Mouse (Mus musculus): ENCODE measurements around the gene Pdia4. TPM values are rescaled to one million over a fixed set of nuclear protein-coding genes. Genes with fewer than 3 reads are reported as not detected.

The Pdia4 gene
- polyA plus RNA-seq, 1 experiment = not detected

DNA sequence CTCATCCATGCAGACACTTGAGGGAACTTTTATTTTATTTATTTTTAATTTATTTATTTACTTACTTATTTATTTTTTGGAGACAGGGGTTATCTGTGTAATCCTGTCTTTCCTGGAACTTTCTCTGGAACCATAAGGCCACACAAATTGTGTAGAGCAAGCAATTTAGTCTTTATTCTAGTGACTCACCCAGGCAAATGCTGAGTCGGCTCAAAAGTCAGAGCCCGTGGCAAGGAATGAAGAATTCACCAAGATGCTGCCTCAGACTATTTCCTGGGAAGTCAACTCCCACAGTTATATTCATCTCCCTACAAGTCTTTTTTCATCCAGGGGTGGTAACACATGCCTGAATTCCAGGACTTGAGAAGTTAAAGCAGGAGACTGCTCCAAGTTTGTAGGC lies 7.7 kb downstream of the Pdia4 start:
- Histone ChIP-seq H3K4me3 (ENCODE audit: insufficient read depth, low read depth, low read length) (no peak overlapping the region), H3K27ac (ENCODE audit: insufficient read depth, low read depth, low read length) (no peak overlapping the region), H3K4me1 (ENCODE audit: control insufficient read depth, insufficient read depth, low read length) (no peaks in the 10 kb centered on the region)
- 49% methylated on average over 2 of the region's 2 CpGs for WGBS
- TF ChIP-seq POLR2A (IDR thresholded peaks at IDR 0.05; ENCODE audit: insufficient read depth, low read depth, low read length) (no peak), CTCF (IDR thresholded peaks at IDR 0.05; ENCODE audit: insufficient read depth, low read depth, low read length) (no peak)

DNA sequence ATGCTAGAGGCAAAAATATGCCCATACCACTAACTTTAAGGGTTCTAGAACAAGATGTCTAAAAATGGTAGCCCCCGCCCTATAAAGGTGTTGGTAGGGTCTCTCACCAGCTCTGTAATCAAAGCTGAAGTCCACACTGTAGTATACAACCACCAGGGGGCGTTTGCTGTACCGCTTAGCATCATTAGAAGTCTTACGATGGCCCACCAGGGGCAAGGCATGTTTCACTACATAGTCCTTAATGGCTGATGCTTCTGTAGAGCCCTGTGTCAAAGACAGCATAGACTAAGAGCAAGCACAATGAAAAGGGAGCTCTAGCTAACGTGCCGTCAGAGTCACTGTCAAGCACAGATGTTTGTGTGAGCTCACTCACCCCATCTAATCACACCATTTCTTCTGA lies 14.2 kb downstream of the Pdia4 start:
- Histone ChIP-seq H3K4me3 (ENCODE audit: insufficient read depth, low read depth, low read length) (no peak overlapping the region), H3K4me1 (ENCODE audit: control insufficient read depth, insufficient read depth, low read length) (no peaks in the 10 kb centered on the region), H3K27ac (ENCODE audit: insufficient read depth, low read depth, low read length) (no peak overlapping the region)
- TF ChIP-seq CTCF (IDR thresholded peaks at IDR 0.05; ENCODE audit: insufficient read depth, low read depth, low read length) (no peak), POLR2A (IDR thresholded peaks at IDR 0.05; ENCODE audit: insufficient read depth, low read depth, low read length) (no peak)
- WGBS = 27% methylated on average over 6 of the region's 6 CpGs

DNA sequence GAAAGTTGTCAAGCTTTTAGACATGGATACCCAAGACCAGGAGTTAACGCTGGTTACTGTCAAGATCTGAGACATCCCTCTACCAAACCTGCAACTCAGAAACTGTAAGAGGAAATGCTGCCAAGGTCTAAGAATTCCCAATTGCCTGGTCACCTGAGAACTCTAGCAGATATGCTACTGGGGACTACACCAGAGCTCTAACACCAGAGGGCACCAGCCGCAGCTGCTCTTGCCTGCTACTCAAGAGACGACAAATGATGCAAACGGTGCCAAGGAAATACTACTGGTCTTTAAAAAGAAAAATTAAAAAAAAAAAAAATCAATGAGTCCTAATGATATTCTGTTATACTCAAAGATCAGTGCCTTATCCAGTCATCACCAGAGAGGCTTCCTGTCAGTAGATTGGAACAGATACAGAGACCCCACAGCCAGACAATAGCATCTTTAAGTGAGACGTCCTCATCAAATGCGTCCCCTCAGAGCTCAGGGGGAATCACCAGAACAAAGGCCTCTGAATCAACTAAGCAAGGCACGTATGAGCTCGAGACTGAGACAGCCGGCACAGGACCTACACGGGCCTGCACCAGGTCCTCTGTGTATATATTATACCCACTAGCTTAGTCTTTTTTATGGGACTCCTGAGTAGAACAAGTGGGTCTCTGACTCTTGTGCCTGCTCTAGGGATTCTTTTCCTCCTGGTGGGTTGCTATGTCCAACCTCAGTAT lies 19.0 kb downstream of the Pdia4 start:
- Histone ChIP-seq H3K4me1 (ENCODE audit: control insufficient read depth, insufficient read depth, low read length) (no peaks in the 10 kb centered on the region), H3K27ac (ENCODE audit: insufficient read depth, low read depth, low read length) (no peak overlapping the region), H3K4me3 (ENCODE audit: insufficient read depth, low read depth, low read length) (no peak overlapping the region)
- TF ChIP-seq CTCF (IDR thresholded peaks at IDR 0.05; ENCODE audit: insufficient read depth, low read depth, low read length) = no peak
- no peak for TF ChIP-seq POLR2A (IDR thresholded peaks at IDR 0.05; ENCODE audit: insufficient read depth, low read depth, low read length)
- WGBS = 36% methylated on average over 10 of the region's 10 CpGs

DNA sequence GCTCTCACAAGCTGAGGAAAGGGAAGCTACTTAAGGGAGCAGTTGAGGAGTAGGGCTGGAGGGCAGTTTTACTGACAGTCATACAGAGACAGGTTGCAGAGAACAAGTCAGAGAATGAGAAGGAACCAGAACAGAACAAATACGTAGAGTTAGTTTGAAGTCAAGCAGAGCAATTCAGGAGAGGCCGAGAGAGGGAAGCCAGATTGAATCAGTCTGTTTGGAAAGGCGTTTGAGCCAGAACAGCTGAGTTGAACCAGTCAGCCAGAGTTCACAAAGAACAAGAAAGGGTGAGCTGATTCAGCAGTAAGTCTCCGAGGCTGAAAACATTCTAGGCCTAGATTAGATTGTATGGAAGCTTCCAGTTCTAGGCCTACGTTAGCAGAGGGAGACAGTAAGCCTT lies 19.9 kb downstream of the Pdia4 start:
- Histone ChIP-seq H3K4me1 (ENCODE audit: control insufficient read depth, insufficient read depth, low read length) (no peaks in the 10 kb centered on the region), H3K4me3 (ENCODE audit: insufficient read depth, low read depth, low read length) (no peak overlapping the region), H3K27ac (ENCODE audit: insufficient read depth, low read depth, low read length) (no peak overlapping the region)
- 70% methylated on average over 5 of the region's 5 CpGs for WGBS
- TF ChIP-seq CTCF (IDR thresholded peaks at IDR 0.05; ENCODE audit: insufficient read depth, low read depth, low read length) = no peak
- no peak for TF ChIP-seq POLR2A (IDR thresholded peaks at IDR 0.05; ENCODE audit: insufficient read depth, low read depth, low read length)

DNA sequence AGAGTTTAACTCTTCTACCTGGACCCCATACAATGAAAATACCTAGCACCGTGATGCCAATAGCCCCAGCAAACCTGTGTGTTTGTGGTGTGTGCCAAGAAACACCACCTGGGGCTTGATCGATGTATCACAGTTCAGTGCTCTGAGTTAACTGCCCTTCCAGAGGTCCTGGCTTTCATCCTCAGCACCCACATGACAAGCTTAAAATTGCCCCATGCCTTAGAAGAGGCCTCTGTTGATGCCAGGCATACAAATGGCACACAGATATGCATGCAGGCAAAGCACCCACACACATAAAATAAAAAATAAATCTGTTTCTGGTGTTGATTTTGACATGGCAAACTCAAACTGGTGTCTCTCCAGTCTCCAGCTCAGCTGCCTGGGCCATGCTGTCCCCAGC lies 20.7 kb downstream of the Pdia4 start:
- H3K4me1 ChIP-seq (ENCODE audit: control insufficient read depth, insufficient read depth, low read length) = no peaks in the 10 kb centered on the region
- H3K4me3 ChIP-seq (ENCODE audit: insufficient read depth, low read depth, low read length) = no peak overlapping the region
- TF ChIP-seq POLR2A (IDR thresholded peaks at IDR 0.05; ENCODE audit: insufficient read depth, low read depth, low read length) (no peak), CTCF (IDR thresholded peaks at IDR 0.05; ENCODE audit: insufficient read depth, low read depth, low read length) (no peak)
- no peak overlapping the region for H3K27ac ChIP-seq (ENCODE audit: insufficient read depth, low read depth, low read length)
- WGBS = 92% methylated on average over 2 of the region's 2 CpGs

DNA sequence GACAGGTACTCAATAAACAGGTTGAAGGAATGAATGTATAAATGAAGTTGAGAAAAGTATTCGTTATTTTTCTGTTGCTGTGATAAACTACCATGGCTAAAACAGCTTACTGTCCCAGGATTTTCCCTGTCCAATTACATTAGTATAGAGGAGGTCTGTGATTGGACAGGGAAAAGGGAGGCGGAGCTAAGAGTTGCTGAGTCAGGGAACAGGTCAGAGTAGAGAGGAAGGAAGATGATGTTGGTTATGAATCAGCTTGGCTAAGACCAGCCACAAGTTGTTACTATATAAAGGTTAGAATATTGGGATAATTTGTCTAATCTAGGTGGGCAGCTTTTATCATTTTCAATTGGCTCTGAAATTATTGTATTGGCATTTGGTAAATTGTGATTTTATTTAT lies 22.5 kb downstream of the Pdia4 start:
- 72% methylated on average over 2 of the region's 2 CpGs for whole genome bisulfite sequencing
- H3K4me1 ChIP-seq (ENCODE audit: control insufficient read depth, insufficient read depth, low read length) = no peaks in the 10 kb centered on the region
- no peak overlapping the region for H3K4me3 ChIP-seq (ENCODE audit: insufficient read depth, low read depth, low read length)
- TF ChIP-seq CTCF (IDR thresholded peaks at IDR 0.05; ENCODE audit: insufficient read depth, low read depth, low read length) (no peak), POLR2A (IDR thresholded peaks at IDR 0.05; ENCODE audit: insufficient read depth, low read depth, low read length) (no peak)
- H3K27ac ChIP-seq (ENCODE audit: insufficient read depth, low read depth, low read length) = no peak overlapping the region

DNA sequence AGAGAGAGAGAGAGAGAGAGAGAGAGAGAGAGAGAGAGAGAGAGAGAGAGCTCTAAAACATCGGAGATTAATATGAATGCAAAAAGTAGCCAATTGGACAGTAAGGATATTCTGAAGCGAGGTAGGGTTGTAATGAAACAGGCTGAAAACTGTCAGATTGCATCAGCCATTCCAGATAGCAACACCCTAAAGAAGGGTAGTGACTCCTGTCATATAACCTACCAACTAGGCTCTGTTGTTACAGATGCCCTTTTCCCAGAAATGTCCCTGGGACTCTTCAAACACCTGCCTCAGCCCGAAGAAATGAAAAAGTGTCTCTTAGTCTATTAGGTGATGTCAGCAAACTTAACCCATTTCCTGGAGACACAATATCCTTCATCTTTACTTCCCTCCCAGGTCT lies 24.4 kb downstream of the Pdia4 start:
- no peaks in the 10 kb centered on the region for H3K4me1 ChIP-seq (ENCODE audit: control insufficient read depth, insufficient read depth, low read length)
- WGBS = 23% methylated on average over 3 of the region's 3 CpGs
- peak overlapping the region; percentile 75 for H3K4me3 ChIP-seq (ENCODE audit: insufficient read depth, low read depth, low read length)
- TF ChIP-seq POLR2A (IDR thresholded peaks at IDR 0.05; ENCODE audit: insufficient read depth, low read depth, low read length) = no peak
- TF ChIP-seq CTCF (IDR thresholded peaks at IDR 0.05; ENCODE audit: insufficient read depth, low read depth, low read length) = no peak
- H3K27ac ChIP-seq (ENCODE audit: insufficient read depth, low read depth, low read length) = peak overlapping the region; percentile 89; the same call in 1 of the 2 replicates

DNA sequence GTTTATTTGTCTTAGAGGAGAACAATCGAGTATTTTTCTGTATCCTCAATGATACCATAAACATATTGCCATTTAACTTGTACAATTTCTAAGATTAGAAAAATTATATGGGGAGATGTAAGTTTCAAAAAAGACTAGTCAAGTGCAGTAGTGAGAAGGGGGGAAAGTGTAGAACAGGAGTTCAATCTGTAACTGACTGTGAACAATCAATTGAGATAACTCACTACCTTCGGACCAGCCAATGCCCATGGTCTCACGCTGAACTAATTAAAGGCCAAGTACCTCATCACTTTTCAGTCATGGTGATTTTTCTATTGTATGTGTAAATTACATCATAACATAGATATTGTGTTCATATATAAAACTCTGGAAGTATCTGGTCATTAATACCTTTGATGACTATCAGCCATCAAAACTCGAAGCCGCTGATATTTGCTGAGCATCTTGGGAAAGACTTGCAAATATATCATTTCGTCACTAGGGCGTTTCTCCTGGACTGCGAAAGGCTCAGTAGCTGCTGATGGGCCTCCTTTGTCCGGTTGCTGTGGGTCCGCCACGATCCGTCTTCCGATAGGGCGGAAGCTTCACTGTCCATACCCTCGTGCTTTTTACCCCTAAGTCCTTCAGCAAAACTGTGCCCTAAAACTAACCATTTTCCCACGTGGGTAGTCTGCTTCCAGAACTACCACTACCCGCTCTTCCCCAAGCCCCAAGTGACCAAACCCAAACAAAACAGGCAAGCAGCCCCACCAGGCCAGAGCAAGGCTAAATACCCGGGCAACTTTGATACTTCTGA lies 25.1 kb downstream of the Pdia4 start:
- peak overlapping the region; percentile 89 for H3K27ac ChIP-seq (ENCODE audit: insufficient read depth, low read depth, low read length)
- 2% methylated on average over 18 of the region's 18 CpGs for WGBS
- peak overlapping the region; percentile 75 for H3K4me3 ChIP-seq (ENCODE audit: insufficient read depth, low read depth, low read length)
- TF ChIP-seq POLR2A (IDR thresholded peaks at IDR 0.05; ENCODE audit: insufficient read depth, low read depth, low read length) = peak; percentile 73
- TF ChIP-seq CTCF (IDR thresholded peaks at IDR 0.05; ENCODE audit: insufficient read depth, low read depth, low read length) = no peak
- no peaks in the 10 kb centered on the region for H3K4me1 ChIP-seq (ENCODE audit: control insufficient read depth, insufficient read depth, low read length)

DNA sequence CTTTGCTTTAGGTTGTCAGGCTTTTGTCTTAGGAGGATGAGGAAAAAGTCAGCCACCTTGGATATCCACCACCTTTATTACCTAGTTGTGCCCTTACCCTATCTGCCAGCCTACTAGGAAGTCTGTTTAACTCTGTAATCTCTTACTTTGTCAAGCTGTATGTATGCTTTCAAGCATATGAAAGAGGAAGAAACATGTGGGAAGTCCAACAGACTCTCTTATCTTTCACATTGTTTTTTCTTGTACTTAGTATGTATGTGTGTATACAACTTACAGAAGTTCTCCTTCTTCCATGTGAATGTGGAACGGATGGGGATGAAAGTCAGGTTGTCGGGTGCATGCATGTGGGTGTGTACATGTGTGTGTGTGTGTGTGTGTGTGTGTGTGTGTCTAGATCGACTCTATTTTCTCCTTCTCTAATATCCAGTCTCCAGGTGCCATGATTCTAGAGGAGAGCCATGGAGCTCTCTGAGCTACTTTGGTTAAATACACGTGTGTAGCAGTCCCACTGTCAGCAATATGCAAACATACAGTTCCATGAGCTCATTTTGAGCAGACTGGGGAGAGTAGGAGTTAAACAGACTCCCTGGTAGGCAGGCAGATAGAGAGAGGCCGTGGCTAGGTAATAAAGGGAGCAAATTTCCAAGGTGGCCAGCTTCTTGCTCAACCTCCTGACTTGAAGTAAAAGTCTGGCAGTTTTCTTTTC lies 28.4 kb downstream of the Pdia4 start:
- WGBS = 86% methylated on average over 5 of the region's 5 CpGs
- TF ChIP-seq POLR2A (IDR thresholded peaks at IDR 0.05; ENCODE audit: insufficient read depth, low read depth, low read length) = no peak
- no peak for TF ChIP-seq CTCF (IDR thresholded peaks at IDR 0.05; ENCODE audit: insufficient read depth, low read depth, low read length)
- Histone ChIP-seq H3K27ac (ENCODE audit: insufficient read depth, low read depth, low read length) (no peak overlapping the region), H3K4me3 (ENCODE audit: insufficient read depth, low read depth, low read length) (no peak overlapping the region), H3K4me1 (ENCODE audit: control insufficient read depth, insufficient read depth, low read length) (no peaks in the 10 kb centered on the region)

Data from olfactory bulb, adult 2 months (tissue).